8 mouse cellular contexts compared by ENCODE assay signal in the genomic region with DNA sequence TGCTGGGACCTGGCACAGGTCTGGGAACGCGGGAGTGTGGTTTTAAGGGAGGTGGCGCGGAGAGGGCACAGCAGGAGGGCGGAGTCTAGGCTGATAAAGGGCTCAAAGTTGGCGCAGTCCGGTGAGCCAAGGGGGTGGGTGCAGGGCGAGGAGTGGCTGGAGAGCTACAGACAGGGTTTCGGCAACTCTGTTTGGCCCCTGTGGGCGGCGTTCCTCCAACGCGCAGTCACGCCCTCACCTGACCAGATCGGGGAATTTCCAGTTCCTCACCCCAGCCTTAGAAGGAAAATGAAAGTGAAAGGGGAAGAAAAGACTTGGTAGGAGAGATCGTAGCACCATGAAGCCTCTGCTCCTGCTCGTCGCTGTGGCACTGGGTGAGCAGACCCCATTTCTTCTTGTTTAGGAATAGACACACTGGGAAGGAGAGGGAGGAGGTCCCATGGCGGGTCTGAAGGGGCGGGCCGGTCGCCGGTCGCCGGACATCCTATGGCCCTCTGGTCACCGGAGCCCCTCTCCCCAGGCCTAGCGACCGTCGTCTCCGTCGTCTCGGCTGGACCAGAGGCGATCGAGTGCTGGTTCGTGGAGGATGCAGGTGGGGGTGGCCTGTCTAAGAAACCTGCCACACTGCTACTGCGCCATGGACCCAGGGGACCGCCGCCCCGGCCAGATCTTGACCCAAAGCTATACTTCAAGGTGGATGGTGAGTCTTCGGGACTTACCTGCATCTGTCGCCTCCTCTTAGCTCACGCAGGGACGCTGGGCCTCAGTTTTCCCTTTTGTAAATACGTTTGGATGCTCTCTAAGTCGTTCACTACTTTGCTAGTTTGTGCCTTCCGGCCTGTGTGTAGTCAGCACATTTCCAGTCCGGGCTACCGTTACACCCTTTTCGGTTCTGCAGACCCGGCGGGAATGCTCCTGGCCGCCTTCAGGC. TPM values are rescaled to one million over a fixed set of nuclear protein-coding genes. Genes with fewer than 3 reads are reported as not detected.
A peak's percentile ranks its signal among the peaks of the same experiment; 100 is the strongest.
DNase-seq lines count a peak whose midpoint lies in the region; ATAC-seq and TF ChIP-seq lines count a peak whose summit lies in the region.

No protein-coding gene starts in this region.

- ATAC-seq in embryonic facial prominence, embryonic 15.5 days (ENCODE audit: insufficient number of reproducible peaks, low FRiP score, low TSS enrichment, low read depth) = no peak
- peak; percentile 40; the same call in 1 of the 2 replicates for ATAC-seq in heart, embryonic 14.5 days (ENCODE audit: insufficient number of reproducible peaks, insufficient read depth, low FRiP score, low read depth)
- ATAC-seq in kidney, embryonic 16.5 days (ENCODE audit: low FRiP score, low TSS enrichment) = no peak
- ATAC-seq in lung, embryonic 16.5 days (ENCODE audit: low read depth) = peak; percentile 35
- ATAC-seq in neural tube, embryonic 15.5 days (ENCODE audit: low FRiP score) = no peak

- H3K4me3 ChIP-seq in E14TG2a.4 (replicated peaks; ENCODE audit: low read length) = peak overlapping the region; percentile 80
- H3K4me3 ChIP-seq in embryonic facial prominence, embryonic 15.5 days (replicated peaks) = peak overlapping the region; percentile 66
- peak overlapping the region; percentile 81 to 83 for H3K4me3 ChIP-seq in heart, embryonic 14.5 days (ENCODE audit: control insufficient read depth in 1 of 2, insufficient read depth in 1 of 2, low read depth in 1 of 2, low read length in 2 of 2)
- peak overlapping the region; percentile 76 for H3K4me3 ChIP-seq in kidney, embryonic 16.5 days (ENCODE audit: low read length)
- peak overlapping the region; percentile 84 for H3K4me3 ChIP-seq in lung, embryonic 16.5 days (ENCODE audit: low read length)
- peak overlapping the region; percentile 45 for H3K4me3 ChIP-seq in neural tube, embryonic 15.5 days (replicated peaks)

- no peak; the same call in 1 of the 2 replicates for TF ChIP-seq CTCF in E14TG2a.4 (conservative IDR thresholded peaks at IDR 0.05; ENCODE audit: low read length)

- no peaks in the 10 kb centered on the region for H3K27me3 ChIP-seq in E14TG2a.4 (ENCODE audit: insufficient read depth, low read length)
- no peaks in the 10 kb centered on the region for H3K27me3 ChIP-seq in embryonic facial prominence, embryonic 15.5 days
- no peaks in the 10 kb centered on the region for H3K27me3 ChIP-seq in heart, embryonic 14.5 days (ENCODE audit: control insufficient read depth, insufficient read depth, low read length)
- no peaks in the 10 kb centered on the region for H3K27me3 ChIP-seq in kidney, embryonic 16.5 days (ENCODE audit: insufficient read depth, low read length)
- no peaks in the 10 kb centered on the region for H3K27me3 ChIP-seq in lung, embryonic 16.5 days (ENCODE audit: control insufficient read depth, insufficient read depth, low read depth, low read length)
- H3K27me3 ChIP-seq in neural tube, embryonic 15.5 days (replicated peaks) = no peaks in the 10 kb centered on the region

- peak; percentile 88 for DNase-seq in adrenal gland, postnatal 25 days
- peak; percentile 58 to 62 for DNase-seq in thymus, postnatal 10 days (ENCODE audit: low spot score in 2 of 2)

- H3K36me3 ChIP-seq in E14TG2a.4 (ENCODE audit: insufficient read depth, low read length) = peaks cover 55% of the 10 kb centered on the region
- peaks cover 15% of the 10 kb centered on the region; the same call in 1 of the 2 replicates for H3K36me3 ChIP-seq in embryonic facial prominence, embryonic 15.5 days
- peaks cover 19% of the 10 kb centered on the region for H3K36me3 ChIP-seq in heart, embryonic 14.5 days (ENCODE audit: control insufficient read depth, insufficient read depth, low read length)
- H3K36me3 ChIP-seq in kidney, embryonic 16.5 days (ENCODE audit: insufficient read depth, low read length) = peaks cover 12% of the 10 kb centered on the region; the same call in 1 of the 2 replicates
- H3K36me3 ChIP-seq in lung, embryonic 16.5 days (ENCODE audit: control insufficient read depth, insufficient read depth, low read length) = peaks cover 11% of the 10 kb centered on the region
- peaks cover 13% of the 10 kb centered on the region; the same call in 1 of the 2 replicates for H3K36me3 ChIP-seq in neural tube, embryonic 15.5 days

- peak overlapping the region; percentile 39 for H3K9ac ChIP-seq in embryonic facial prominence, embryonic 15.5 days
- peak overlapping the region; percentile 87 for H3K9ac ChIP-seq in heart, embryonic 14.5 days (ENCODE audit: low read length)
- peak overlapping the region; percentile 70 for H3K9ac ChIP-seq in kidney, embryonic 16.5 days (replicated peaks; ENCODE audit: low read length)
- H3K9ac ChIP-seq in lung, embryonic 16.5 days (ENCODE audit: low read length) = peak overlapping the region; percentile 88
- peak overlapping the region; percentile 57 for H3K9ac ChIP-seq in neural tube, embryonic 15.5 days (replicated peaks)

- under 1% methylated on average over 52 of the region's 52 CpGs for WGBS in embryonic facial prominence, embryonic 15.5 days
- under 1% methylated on average over 52 of the region's 52 CpGs for WGBS in heart, embryonic 14.5 days
- WGBS in kidney, embryonic 16.5 days = under 1% methylated on average over 52 of the region's 52 CpGs
- WGBS in lung, embryonic 16.5 days = 0% methylated on average over 52 of the region's 52 CpGs
- WGBS in neural tube, embryonic 15.5 days = 2% methylated on average over 52 of the region's 52 CpGs

- H3K27ac ChIP-seq in embryonic facial prominence, embryonic 15.5 days (replicated peaks) = peak overlapping the region; percentile 76
- peak overlapping the region; percentile 76 to 78 for H3K27ac ChIP-seq in heart, embryonic 14.5 days (replicated peaks in 1 of 2; ENCODE audit: control insufficient read depth in 1 of 2, insufficient read depth in 1 of 2, low read depth in 2 of 2, low read length in 2 of 2)
- peak overlapping the region; percentile 79 for H3K27ac ChIP-seq in kidney, embryonic 16.5 days (ENCODE audit: low read length)
- peak overlapping the region; percentile 88 for H3K27ac ChIP-seq in lung, embryonic 16.5 days (ENCODE audit: low read length)
- H3K27ac ChIP-seq in neural tube, embryonic 15.5 days (replicated peaks) = peak overlapping the region; percentile 60

- H3K4me1 ChIP-seq in E14TG2a.4 (replicated peaks; ENCODE audit: low read depth, low read length) = peaks cover 79% of the 10 kb centered on the region
- peaks cover 33% of the 10 kb centered on the region for H3K4me1 ChIP-seq in embryonic facial prominence, embryonic 15.5 days
- peaks cover 13 to 23% of the 10 kb centered on the region in 2 experiments for H3K4me1 ChIP-seq in heart, embryonic 14.5 days (ENCODE audit: control insufficient read depth in 2 of 2, insufficient read depth in 2 of 2, low read length in 2 of 2)
- H3K4me1 ChIP-seq in kidney, embryonic 16.5 days (ENCODE audit: insufficient read depth, low read length) = peaks cover 31% of the 10 kb centered on the region
- peaks cover 24% of the 10 kb centered on the region for H3K4me1 ChIP-seq in lung, embryonic 16.5 days (replicated peaks; ENCODE audit: control insufficient read depth, insufficient read depth, low read length)
- H3K4me1 ChIP-seq in neural tube, embryonic 15.5 days = peaks cover 53% of the 10 kb centered on the region

- H3K9me3 ChIP-seq in E14TG2a.4 (ENCODE audit: low read length) = no peaks in the 10 kb centered on the region
- no peaks in the 10 kb centered on the region for H3K9me3 ChIP-seq in embryonic facial prominence, embryonic 15.5 days (replicated peaks)
- no peaks in the 10 kb centered on the region for H3K9me3 ChIP-seq in heart, embryonic 14.5 days (ENCODE audit: control insufficient read depth, low read length)
- H3K9me3 ChIP-seq in kidney, embryonic 16.5 days (ENCODE audit: low read length) = no peaks in the 10 kb centered on the region
- H3K9me3 ChIP-seq in lung, embryonic 16.5 days (ENCODE audit: control insufficient read depth, low read length) = no peaks in the 10 kb centered on the region
- H3K9me3 ChIP-seq in neural tube, embryonic 15.5 days (replicated peaks) = no peaks in the 10 kb centered on the region

- peak overlapping the region; percentile 90 for H3K4me2 ChIP-seq in embryonic facial prominence, embryonic 15.5 days (replicated peaks)
- peak overlapping the region; percentile 99 for H3K4me2 ChIP-seq in heart, embryonic 14.5 days (ENCODE audit: low read length)
- H3K4me2 ChIP-seq in kidney, embryonic 16.5 days (replicated peaks; ENCODE audit: low read depth, low read length) = peak overlapping the region; percentile 76
- H3K4me2 ChIP-seq in lung, embryonic 16.5 days (ENCODE audit: low read depth, low read length) = peak overlapping the region; percentile 98
- H3K4me2 ChIP-seq in neural tube, embryonic 15.5 days = peak overlapping the region; percentile 70

RNA-seq across cellular contexts. Expression of a gene that starts 3.9 kb away (rescaled TPM):
- total RNA-seq in adrenal gland, postnatal 25 days (2021) = 27.4 and 38.8 TPM in 2 replicates
- 15.8 and 17.8 TPM in 2 replicates for polyA plus RNA-seq in embryonic facial prominence, embryonic 15.5 days (2015; fragmentation: Nextera tagmentation; extraction: Ambion mirVana)
- 4.5 and 8.9 TPM in 2 replicates for polyA plus RNA-seq in heart, embryonic 14.5 days (2014; fragmentation: Nextera tagmentation; extraction: Ambion mirVana)
- polyA plus RNA-seq in kidney, embryonic 16.5 days (2015; fragmentation: Nextera tagmentation; extraction: Ambion mirVana) = 20.6 and 20.9 TPM in 2 replicates
- polyA plus RNA-seq in lung, embryonic 16.5 days (2015; fragmentation: Nextera tagmentation; extraction: Ambion mirVana) = 17.8 and 18.7 TPM in 2 replicates
- polyA plus RNA-seq in neural tube, embryonic 15.5 days (2015; fragmentation: Nextera tagmentation; extraction: Ambion mirVana) = 13.7 and 15.8 TPM in 2 replicates

RNA-seq across cellular contexts. Expression of a gene that starts 3.9 kb away (rescaled TPM):
- total RNA-seq in adrenal gland, postnatal 25 days (2021) = 101 and 166 TPM in 2 replicates
- 40.2 and 49.3 TPM in 2 replicates for polyA plus RNA-seq in embryonic facial prominence, embryonic 15.5 days (2015; fragmentation: Nextera tagmentation; extraction: Ambion mirVana)
- polyA plus RNA-seq in heart, embryonic 14.5 days (2014; fragmentation: Nextera tagmentation; extraction: Ambion mirVana) = 44.9 and 47.1 TPM in 2 replicates
- 36.1 and 39.2 TPM in 2 replicates for polyA plus RNA-seq in kidney, embryonic 16.5 days (2015; fragmentation: Nextera tagmentation; extraction: Ambion mirVana)
- 57.7 and 70.8 TPM in 2 replicates for polyA plus RNA-seq in lung, embryonic 16.5 days (2015; fragmentation: Nextera tagmentation; extraction: Ambion mirVana)
- polyA plus RNA-seq in neural tube, embryonic 15.5 days (2015; fragmentation: Nextera tagmentation; extraction: Ambion mirVana) = 35.3 and 51.3 TPM in 2 replicates

RNA-seq across cellular contexts. Expression of a gene that starts 9.7 kb away (rescaled TPM):
- total RNA-seq in adrenal gland, postnatal 25 days (2021) = 68.9 and 72.7 TPM in 2 replicates
- polyA plus RNA-seq in embryonic facial prominence, embryonic 15.5 days (2015; fragmentation: Nextera tagmentation; extraction: Ambion mirVana) = 57.1 and 64.4 TPM in 2 replicates
- polyA plus RNA-seq in heart, embryonic 14.5 days (2014; fragmentation: Nextera tagmentation; extraction: Ambion mirVana) = 30.3 and 38.9 TPM in 2 replicates
- polyA plus RNA-seq in kidney, embryonic 16.5 days (2015; fragmentation: Nextera tagmentation; extraction: Ambion mirVana) = 35.9 and 38.0 TPM in 2 replicates
- polyA plus RNA-seq in lung, embryonic 16.5 days (2015; fragmentation: Nextera tagmentation; extraction: Ambion mirVana) = 49.5 and 51.7 TPM in 2 replicates
- 56.8 and 58.8 TPM in 2 replicates for polyA plus RNA-seq in neural tube, embryonic 15.5 days (2015; fragmentation: Nextera tagmentation; extraction: Ambion mirVana)

RNA-seq across cellular contexts. Expression of a gene that starts 10.4 kb away (rescaled TPM):
- 35.2 and 36.4 TPM in 2 replicates for total RNA-seq in adrenal gland, postnatal 25 days (2021)
- polyA plus RNA-seq in embryonic facial prominence, embryonic 15.5 days (2015; fragmentation: Nextera tagmentation; extraction: Ambion mirVana) = 48.5 and 51.7 TPM in 2 replicates
- 24.5 and 27.2 TPM in 2 replicates for polyA plus RNA-seq in heart, embryonic 14.5 days (2014; fragmentation: Nextera tagmentation; extraction: Ambion mirVana)
- 59.9 and 60.1 TPM in 2 replicates for polyA plus RNA-seq in kidney, embryonic 16.5 days (2015; fragmentation: Nextera tagmentation; extraction: Ambion mirVana)
- polyA plus RNA-seq in lung, embryonic 16.5 days (2015; fragmentation: Nextera tagmentation; extraction: Ambion mirVana) = 44.1 and 50.6 TPM in 2 replicates
- 50.7 and 58.5 TPM in 2 replicates for polyA plus RNA-seq in neural tube, embryonic 15.5 days (2015; fragmentation: Nextera tagmentation; extraction: Ambion mirVana)

RNA-seq across cellular contexts. Expression of a gene that starts 14.7 kb away (rescaled TPM):
- total RNA-seq in adrenal gland, postnatal 25 days (2021) = not detected in 2 replicates
- 0.55 and 0.58 TPM in 2 replicates for polyA plus RNA-seq in embryonic facial prominence, embryonic 15.5 days (2015; fragmentation: Nextera tagmentation; extraction: Ambion mirVana)
- 0.26 and 0.35 TPM in 2 replicates for polyA plus RNA-seq in heart, embryonic 14.5 days (2014; fragmentation: Nextera tagmentation; extraction: Ambion mirVana)
- polyA plus RNA-seq in kidney, embryonic 16.5 days (2015; fragmentation: Nextera tagmentation; extraction: Ambion mirVana) = 0.22 TPM in 1 of 2 replicates, not detected in the other
- 0.26 TPM in 1 of 2 replicates, not detected in the other for polyA plus RNA-seq in lung, embryonic 16.5 days (2015; fragmentation: Nextera tagmentation; extraction: Ambion mirVana)
- 0.93 and 1.2 TPM in 2 replicates for polyA plus RNA-seq in neural tube, embryonic 15.5 days (2015; fragmentation: Nextera tagmentation; extraction: Ambion mirVana)

Comparison
In these comparisons a context has a peak if more than half of its experiments do, and no peak if none do; other contexts are left out.
1. ATAC-seq: peak in heart, embryonic 14.5 days (single experiment) and lung, embryonic 16.5 days (single experiment); none in embryonic facial prominence, embryonic 15.5 days (single experiment), kidney, embryonic 16.5 days (single experiment) and neural tube, embryonic 15.5 days (single experiment).
2. Peak in every context shown above with its lines, with median percentiles within 50 percentile points of each other: H3K4me3 ChIP-seq, H3K27ac ChIP-seq, H3K4me2 ChIP-seq and H3K9ac ChIP-seq.